Mouse (Mus musculus): ENCODE results near the gene Fbxl14. TPM values are rescaled to one million over a fixed set of nuclear protein-coding genes. Genes with fewer than 3 reads are reported as not detected.

Gene Fbxl14
- polyA plus RNA-seq, 1 experiment from 2014 or later, result 4.9 TPM

DNA sequence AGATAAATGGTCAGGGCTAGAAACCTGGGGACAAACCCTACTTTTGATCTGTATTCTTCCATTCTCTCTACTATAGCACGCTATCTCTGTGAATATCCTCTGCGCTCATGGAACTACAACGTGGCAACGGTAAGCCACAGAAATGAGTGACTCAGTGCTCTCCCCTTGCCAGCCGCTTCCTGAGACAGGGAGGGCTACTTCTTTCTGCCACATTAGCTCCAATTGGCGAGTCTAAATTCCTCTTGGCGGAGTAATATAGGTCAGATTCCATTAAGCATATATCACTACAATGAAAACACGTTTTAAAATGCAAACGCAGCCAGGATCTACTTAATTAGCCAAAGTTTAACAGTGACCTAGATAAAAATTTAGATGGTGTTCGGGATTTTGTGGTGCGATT is 33.2 kb downstream of the Fbxl14 start:
- Histone ChIP-seq H3K36me3 (ENCODE audit: control insufficient read depth, insufficient read depth, low read length) (no peaks in the 10 kb centered on the region), H3K9me3 (replicated peaks; ENCODE audit: control insufficient read depth, low read length) (no peaks in the 10 kb centered on the region), H3K4me3 (ENCODE audit: low read depth, low read length) (no peak overlapping the region), H3K27ac (ENCODE audit: low read depth, low read length) (no peak overlapping the region), H3K4me1 (ENCODE audit: control insufficient read depth, insufficient read depth, low read length) (no peaks in the 10 kb centered on the region), H3K27me3 (ENCODE audit: control insufficient read depth, insufficient read depth, low read length) (no peaks in the 10 kb centered on the region), H3K9ac (ENCODE audit: low read depth, low read length) (no peak overlapping the region), H3K4me2 (no peak overlapping the region)
- 83% methylated on average over 11 of the region's 11 CpGs for WGBS (ENCODE audit: insufficient replicate concordance)
- no peak for ATAC-seq (replicated peaks; ENCODE audit: insufficient number of reproducible peaks, low FRiP score, low TSS enrichment)

DNA sequence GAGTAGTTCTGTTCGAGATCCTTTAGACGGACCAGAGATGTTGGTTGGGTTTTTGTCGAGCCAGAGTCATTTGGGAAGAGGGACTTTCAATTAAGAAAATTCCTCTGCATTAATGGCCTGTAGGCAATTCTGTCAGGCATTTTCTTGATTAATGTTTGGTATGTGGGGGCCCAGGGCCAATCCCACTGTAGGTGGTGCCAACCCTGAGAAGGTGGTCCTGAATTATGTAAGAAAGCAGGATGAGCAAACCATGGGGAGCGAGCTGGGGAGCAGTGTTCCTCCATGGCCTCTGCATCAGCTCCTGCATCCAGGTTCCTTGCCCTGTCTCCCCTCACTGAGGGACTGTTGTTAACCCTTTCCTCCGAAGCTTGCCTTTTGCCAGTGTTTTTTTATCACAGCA is 34.0 kb downstream of the Fbxl14 start:
- H3K36me3 ChIP-seq (ENCODE audit: control insufficient read depth, insufficient read depth, low read length), result no peaks in the 10 kb centered on the region

DNA sequence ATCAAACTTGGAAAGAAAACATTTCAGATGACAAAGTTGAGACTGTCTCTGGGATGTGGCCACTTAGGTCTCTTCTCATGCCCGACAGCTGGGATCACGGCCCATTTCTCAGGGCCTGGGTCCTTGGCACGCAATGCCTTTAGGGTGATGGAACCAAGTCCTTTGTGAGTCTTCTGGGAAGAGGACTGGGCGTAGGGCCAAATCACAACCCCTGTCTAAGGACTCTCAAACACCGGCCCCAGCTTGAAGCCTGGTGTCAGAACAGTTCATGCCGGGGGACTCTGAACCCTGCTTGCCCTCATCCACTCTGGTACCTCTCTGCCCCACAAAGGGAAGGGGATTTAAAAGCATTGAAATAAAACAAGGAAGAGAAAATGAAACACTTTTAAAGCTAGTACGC is 34.6 kb downstream of the Fbxl14 start:
- Histone ChIP-seq H3K9ac (ENCODE audit: low read depth, low read length) (no peak overlapping the region), H3K27me3 (ENCODE audit: control insufficient read depth, insufficient read depth, low read length) (no peaks in the 10 kb centered on the region), H3K9me3 (replicated peaks; ENCODE audit: control insufficient read depth, low read length) (no peaks in the 10 kb centered on the region), H3K4me2 (no peak overlapping the region), H3K4me3 (ENCODE audit: low read depth, low read length) (no peak overlapping the region), H3K27ac (ENCODE audit: low read depth, low read length) (no peak overlapping the region), H3K4me1 (ENCODE audit: control insufficient read depth, insufficient read depth, low read length) (no peaks in the 10 kb centered on the region), H3K36me3 (ENCODE audit: control insufficient read depth, insufficient read depth, low read length) (no peaks in the 10 kb centered on the region)
- ATAC-seq (replicated peaks; ENCODE audit: insufficient number of reproducible peaks, low FRiP score, low TSS enrichment), result no peak
- 76% methylated on average over 7 of the region's 7 CpGs for WGBS (ENCODE audit: insufficient replicate concordance)

More for the DNA sequence above, 34.0 kb downstream of the Fbxl14 start:
- Histone ChIP-seq H3K9ac (ENCODE audit: low read depth, low read length) (no peak overlapping the region), H3K4me1 (ENCODE audit: control insufficient read depth, insufficient read depth, low read length) (no peaks in the 10 kb centered on the region), H3K9me3 (replicated peaks; ENCODE audit: control insufficient read depth, low read length) (no peaks in the 10 kb centered on the region), H3K4me3 (ENCODE audit: low read depth, low read length) (no peak overlapping the region), H3K4me2 (no peak overlapping the region), H3K27me3 (ENCODE audit: control insufficient read depth, insufficient read depth, low read length) (no peaks in the 10 kb centered on the region), H3K27ac (ENCODE audit: low read depth, low read length) (no peak overlapping the region)
- ATAC-seq (replicated peaks; ENCODE audit: insufficient number of reproducible peaks, low FRiP score, low TSS enrichment), result no peak
- WGBS (ENCODE audit: insufficient replicate concordance), result 76% methylated on average over 5 of the region's 5 CpGs

DNA sequence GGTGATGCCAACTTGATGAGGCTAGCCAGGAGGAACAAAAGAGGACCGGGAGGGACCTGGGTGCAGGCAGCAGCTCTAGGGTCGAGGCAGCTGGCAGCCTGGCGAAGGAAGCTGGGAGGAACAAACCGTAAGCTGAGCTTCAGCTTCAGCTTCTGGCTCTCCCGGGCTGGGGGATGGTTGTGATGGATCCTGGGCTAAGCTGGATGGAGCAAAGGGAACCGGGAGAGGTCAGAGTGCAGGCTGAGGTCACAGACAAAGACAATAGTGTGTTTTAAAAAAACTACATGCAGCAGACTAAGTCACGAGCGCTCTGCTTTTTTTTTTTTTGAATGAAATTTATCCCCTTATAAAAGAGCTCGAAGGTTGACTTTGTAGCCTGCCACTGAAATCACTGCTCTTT is 41.3 kb downstream of the Fbxl14 start:
- Histone ChIP-seq H3K36me3 (ENCODE audit: control insufficient read depth, insufficient read depth, low read length) (no peaks in the 10 kb centered on the region), H3K4me1 (ENCODE audit: control insufficient read depth, insufficient read depth, low read length) (peaks cover 11% of the 10 kb centered on the region), H3K27me3 (ENCODE audit: control insufficient read depth, insufficient read depth, low read length) (no peaks in the 10 kb centered on the region), H3K4me2 (no peak overlapping the region), H3K4me3 (ENCODE audit: low read depth, low read length) (no peak overlapping the region), H3K27ac (ENCODE audit: low read depth, low read length) (no peak overlapping the region), H3K9ac (ENCODE audit: low read depth, low read length) (no peak overlapping the region), H3K9me3 (replicated peaks; ENCODE audit: control insufficient read depth, low read length) (no peaks in the 10 kb centered on the region)
- 37% methylated on average over 9 of the region's 9 CpGs for WGBS (ENCODE audit: insufficient replicate concordance)
- ATAC-seq (replicated peaks; ENCODE audit: insufficient number of reproducible peaks, low FRiP score, low TSS enrichment), result no peak

DNA sequence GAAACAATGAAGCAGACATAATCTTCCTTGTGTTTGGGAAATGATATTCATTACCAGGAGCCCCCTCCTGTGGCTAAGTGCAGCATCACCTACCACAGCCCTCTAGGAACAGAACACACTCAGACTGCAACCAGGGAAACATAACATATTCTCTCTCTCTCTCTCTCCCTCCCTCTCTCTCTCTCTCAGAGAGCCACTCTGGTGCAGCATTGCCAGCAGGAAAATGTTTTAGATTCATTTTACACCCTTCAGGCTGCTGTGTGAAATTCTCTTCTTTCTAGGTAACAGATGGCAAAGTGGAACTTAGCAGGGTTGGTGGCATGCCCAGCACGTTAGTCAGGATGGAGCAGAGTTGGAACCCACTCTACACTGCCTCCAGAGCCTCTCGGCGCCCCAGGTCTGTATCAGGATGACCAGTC is 42.0 kb downstream of the Fbxl14 start:
- Histone ChIP-seq H3K27me3 (ENCODE audit: control insufficient read depth, insufficient read depth, low read length) (no peaks in the 10 kb centered on the region), H3K4me2 (no peak overlapping the region), H3K9me3 (replicated peaks; ENCODE audit: control insufficient read depth, low read length) (no peaks in the 10 kb centered on the region), H3K4me1 (ENCODE audit: control insufficient read depth, insufficient read depth, low read length) (peaks cover 11% of the 10 kb centered on the region), H3K4me3 (ENCODE audit: low read depth, low read length) (no peak overlapping the region), H3K36me3 (ENCODE audit: control insufficient read depth, insufficient read depth, low read length) (no peaks in the 10 kb centered on the region), H3K9ac (ENCODE audit: low read depth, low read length) (no peak overlapping the region), H3K27ac (ENCODE audit: low read depth, low read length) (no peak overlapping the region)
- no peak for ATAC-seq (replicated peaks; ENCODE audit: insufficient number of reproducible peaks, low FRiP score, low TSS enrichment)
- WGBS (ENCODE audit: insufficient replicate concordance), result 73% methylated on average over 3 of the region's 3 CpGs

DNA sequence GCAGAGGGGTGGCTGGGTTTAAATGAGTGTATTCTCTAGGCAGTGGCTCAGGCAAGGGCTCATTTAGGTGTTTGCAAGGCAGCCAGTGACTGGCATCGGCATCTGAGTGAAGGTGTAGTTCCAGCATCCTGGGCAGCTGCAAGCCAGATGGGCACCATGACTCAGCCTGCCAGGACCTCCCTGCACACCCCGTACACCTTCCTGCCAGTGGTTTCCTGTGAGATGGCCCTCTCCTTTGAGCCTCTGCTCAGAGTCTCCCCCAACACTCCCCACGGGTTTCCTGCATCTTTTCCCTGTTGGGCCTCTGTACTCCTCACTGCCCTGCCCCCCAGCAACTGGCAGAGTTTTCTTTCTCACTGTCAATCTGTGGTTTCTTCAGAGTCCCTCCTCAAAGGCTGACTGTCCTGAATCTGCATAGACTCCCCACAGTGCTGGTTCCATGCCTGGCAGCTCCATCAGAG is 42.5 kb downstream of the Fbxl14 start:
- Histone ChIP-seq H3K4me1 (ENCODE audit: control insufficient read depth, insufficient read depth, low read length) (peaks cover 11% of the 10 kb centered on the region), H3K9me3 (replicated peaks; ENCODE audit: control insufficient read depth, low read length) (no peaks in the 10 kb centered on the region), H3K27ac (ENCODE audit: low read depth, low read length) (no peak overlapping the region), H3K4me2 (no peak overlapping the region), H3K27me3 (ENCODE audit: control insufficient read depth, insufficient read depth, low read length) (no peaks in the 10 kb centered on the region), H3K4me3 (ENCODE audit: low read depth, low read length) (no peak overlapping the region), H3K36me3 (ENCODE audit: control insufficient read depth, insufficient read depth, low read length) (no peaks in the 10 kb centered on the region), H3K9ac (ENCODE audit: low read depth, low read length) (no peak overlapping the region)
- ATAC-seq (replicated peaks; ENCODE audit: insufficient number of reproducible peaks, low FRiP score, low TSS enrichment), result no peak
- WGBS (ENCODE audit: insufficient replicate concordance), result 42% methylated on average over 3 of the region's 3 CpGs

DNA sequence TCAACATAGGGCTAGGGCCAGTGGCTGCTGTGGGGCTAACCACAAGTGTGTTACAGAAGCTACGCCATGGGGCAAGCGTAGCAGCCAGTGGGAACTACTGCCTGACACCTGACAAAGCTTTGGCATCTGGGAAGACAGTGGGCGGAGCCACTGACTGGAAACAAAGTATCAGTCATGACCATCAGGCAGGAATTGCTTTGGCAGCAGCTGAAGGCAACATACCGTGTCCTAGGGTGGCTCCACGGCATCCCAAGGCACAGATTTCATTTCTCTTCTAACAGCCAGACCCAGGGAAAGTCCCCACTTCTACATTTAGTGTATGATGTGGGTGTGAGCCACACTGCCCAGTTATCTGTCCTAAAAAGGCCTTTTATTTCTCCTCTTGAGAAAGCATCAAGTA is 47.0 kb downstream of the Fbxl14 start:
- ATAC-seq (replicated peaks; ENCODE audit: insufficient number of reproducible peaks, low FRiP score, low TSS enrichment), result no peak
- Histone ChIP-seq H3K27me3 (ENCODE audit: control insufficient read depth, insufficient read depth, low read length) (no peaks in the 10 kb centered on the region), H3K9ac (ENCODE audit: low read depth, low read length) (no peak overlapping the region), H3K36me3 (ENCODE audit: control insufficient read depth, insufficient read depth, low read length) (no peaks in the 10 kb centered on the region), H3K27ac (ENCODE audit: low read depth, low read length) (no peak overlapping the region), H3K4me2 (no peak overlapping the region), H3K4me1 (ENCODE audit: control insufficient read depth, insufficient read depth, low read length) (peaks cover 5% of the 10 kb centered on the region; the same call in 1 of the 2 replicates), H3K9me3 (replicated peaks; ENCODE audit: control insufficient read depth, low read length) (no peaks in the 10 kb centered on the region), H3K4me3 (ENCODE audit: low read depth, low read length) (no peak overlapping the region)
- WGBS (ENCODE audit: insufficient replicate concordance), result 70% methylated on average over 5 of the region's 5 CpGs

DNA sequence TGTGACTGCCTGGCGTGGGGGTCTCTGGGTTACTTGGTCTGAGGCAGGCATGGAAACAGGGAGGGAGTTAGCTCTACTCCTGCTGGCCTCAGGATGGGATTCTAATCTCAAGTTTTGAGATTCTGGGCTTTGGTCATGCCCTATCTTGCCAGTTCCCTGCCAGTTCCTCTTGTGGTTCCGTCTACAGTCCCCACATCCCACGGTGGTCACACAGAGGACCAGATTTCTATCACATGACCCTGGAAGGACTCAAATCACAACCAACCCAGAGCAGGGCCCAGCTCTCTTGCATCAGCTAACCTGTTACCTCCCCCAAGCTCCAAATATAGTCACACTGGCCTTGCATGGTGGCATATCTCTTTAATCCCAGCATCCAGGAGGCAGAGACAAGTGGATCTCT is 50.2 kb downstream of the Fbxl14 start:
- Histone ChIP-seq H3K4me3 (ENCODE audit: low read depth, low read length) (no peak overlapping the region), H3K4me1 (ENCODE audit: control insufficient read depth, insufficient read depth, low read length) (no peaks in the 10 kb centered on the region), H3K9ac (ENCODE audit: low read depth, low read length) (no peak overlapping the region), H3K36me3 (ENCODE audit: control insufficient read depth, insufficient read depth, low read length) (no peaks in the 10 kb centered on the region), H3K9me3 (replicated peaks; ENCODE audit: control insufficient read depth, low read length) (no peaks in the 10 kb centered on the region), H3K27me3 (ENCODE audit: control insufficient read depth, insufficient read depth, low read length) (no peaks in the 10 kb centered on the region), H3K4me2 (no peak overlapping the region), H3K27ac (ENCODE audit: low read depth, low read length) (no peak overlapping the region)
- ATAC-seq (replicated peaks; ENCODE audit: insufficient number of reproducible peaks, low FRiP score, low TSS enrichment), result no peak
- WGBS (ENCODE audit: insufficient replicate concordance), result 64% methylated on average over 3 of the region's 3 CpGs

Measured in heart, embryonic 11.5 days (tissue).